Mouse (Mus musculus) midbrain, embryonic 13.5 days (tissue): Measurements from ENCODE around the gene Fastkd5. TPM values are rescaled to one million over a fixed set of nuclear protein-coding genes. Genes with fewer than 3 reads are reported as not detected.

Experiments used
- ATAC-seq: fragments of 200-750 bp; cut with Nextera tagmentation; 2 replicates; pipeline ENCODE4 v1.8.0; 2017; ENCODE audit warnings: mild to moderate bottlenecking, moderate TSS enrichment, moderate library complexity
- H3K27ac ChIP-seq: fragments of 300-500 bp; sonication (generic); 2 replicates; pipeline ENCODE4 v1.5.1; 2015; ENCODE audit warnings: inconsistent platforms, mild to moderate bottlenecking, moderate library complexity
- H3K27me3 ChIP-seq: fragments of 300-500 bp; sonication (generic); 2 replicates; pipeline ENCODE4 v1.6.1; 2015; ENCODE audit warnings: mild to moderate bottlenecking, inconsistent platforms
- H3K36me3 ChIP-seq: fragments of 300-500 bp; sonication (generic); 2 replicates; pipeline ENCODE4 v1.6.1; 2015; ENCODE audit warnings: mild to moderate bottlenecking, inconsistent platforms
- H3K4me1 ChIP-seq: fragments of 300-500 bp; sonication (generic); replicated peaks from 2 replicates; pipeline ENCODE4 v1.6.1; 2015; ENCODE audit warnings: inconsistent platforms
- H3K4me2 ChIP-seq: fragments of 300-500 bp; sonication (generic); replicated peaks from 2 replicates; pipeline ENCODE4 v1.6.1; 2015; ENCODE audit warnings: moderate library complexity, mild to moderate bottlenecking, inconsistent platforms
- H3K4me3 ChIP-seq: fragments of 300-500 bp; sonication (generic); replicated peaks from 2 replicates; pipeline ENCODE4 v1.5.1; 2015; ENCODE audit warnings: mild to moderate bottlenecking, inconsistent platforms
- H3K9ac ChIP-seq: fragments of 300-500 bp; sonication (generic); replicated peaks from 2 replicates; pipeline ENCODE4 v1.6.1; 2015; ENCODE audit warnings: mild to moderate bottlenecking, inconsistent platforms
- H3K9me3 ChIP-seq: fragments of 300-500 bp; sonication (generic); 2 replicates; pipeline ENCODE4 v1.6.1; 2016; ENCODE audit warnings: mild to moderate bottlenecking, inconsistent platforms
- WGBS: fragments of 180-500 bp; shearing (Covaris S2); methylation state at CpG from one replicate; pipeline ENCODE4 v1.1.7; 2015; 5-methylcytosine and 5-hydroxymethylcytosine counted together
- polyA plus RNA-seq: library from polyadenylated mRNA; unstranded; fragments of >200 nt; fragmentation: Nextera tagmentation; extraction: Ambion mirVana; gene quantifications from 2 replicates; pipeline ENCODE4 v1.2.1, GENCODE M21; 2015

Gene Fastkd5
- 13.8 and 13.9 TPM in 2 replicates for polyA plus RNA-seq

GRCm38 (mm10) chr2:130629839-130630203 is at the start of gene Fastkd5, which contains the start of gene Ubox5:
Fastkd5 (minus strand) TSS chr2:130630027.
Ubox5 (minus strand) TSS chr2:130630038.
- under 1% methylated on average over 25 of the region's 25 CpGs for WGBS
- H3K36me3 ChIP-seq = peaks cover 20% of the 10 kb centered on the region
- peak; percentile 89 for ATAC-seq
- peak within 1 kb of the TSS; percentile 96 for H3K9ac ChIP-seq
- peak within 1 kb of the TSS; percentile 97 for H3K4me2 ChIP-seq
- no peaks in the 10 kb centered on the region for H3K9me3 ChIP-seq
- peak within 1 kb of the TSS; percentile 99 for H3K4me3 ChIP-seq
- peaks cover 35% of the 10 kb centered on the region for H3K4me1 ChIP-seq
- H3K27me3 ChIP-seq = peaks cover 29% of the 10 kb centered on the region
- peak within 1 kb of the TSS; percentile 62 for H3K27ac ChIP-seq

GRCm38 (mm10) chr2:130679154-130679553 is 49.3 kb upstream of the Fastkd5 start:
- no peak overlapping the region for H3K27ac ChIP-seq
- H3K4me1 ChIP-seq = no peaks in the 10 kb centered on the region
- H3K4me2 ChIP-seq = no peak overlapping the region
- no peak for ATAC-seq
- peaks cover 98% of the 10 kb centered on the region for H3K36me3 ChIP-seq
- H3K9ac ChIP-seq = no peak overlapping the region
- no peaks in the 10 kb centered on the region for H3K27me3 ChIP-seq
- H3K4me3 ChIP-seq = no peak overlapping the region
- no peaks in the 10 kb centered on the region for H3K9me3 ChIP-seq
- 96% methylated on average over 12 of the region's 12 CpGs for WGBS

GRCm38 (mm10) chr2:130677211-130677610 is 47.4 kb upstream of the Fastkd5 start:
- H3K27me3 ChIP-seq = no peaks in the 10 kb centered on the region
- H3K9me3 ChIP-seq = no peaks in the 10 kb centered on the region
- no peak for ATAC-seq
- H3K4me1 ChIP-seq = no peaks in the 10 kb centered on the region
- 95% methylated on average over 10 of the region's 10 CpGs for WGBS
- no peak overlapping the region for H3K27ac ChIP-seq
- H3K4me3 ChIP-seq = no peak overlapping the region
- no peak overlapping the region for H3K4me2 ChIP-seq
- H3K9ac ChIP-seq = no peak overlapping the region
- peaks cover 97% of the 10 kb centered on the region for H3K36me3 ChIP-seq

GRCm38 (mm10) chr2:130667559-130667958 is 37.7 kb upstream of the Fastkd5 start, which contains the start of gene Itpa:
Itpa (plus strand) TSS chr2:130667610.
- Histone ChIP-seq H3K4me3 (peak within 1 kb of the TSS; percentile 76), H3K4me2 (peak within 1 kb of the TSS; percentile 94), H3K9ac (peak within 1 kb of the TSS; percentile 82), H3K4me1 (peaks cover 34% of the 10 kb centered on the region), H3K27me3 (no peaks in the 10 kb centered on the region), H3K9me3 (no peaks in the 10 kb centered on the region), H3K27ac (peak within 1 kb of the TSS; percentile 91), H3K36me3 (peaks cover 13% of the 10 kb centered on the region)
- WGBS = under 1% methylated on average over 31 of the region's 31 CpGs
- ATAC-seq = peak; percentile 76

- under 1% methylated on average over 40 of the region's 40 CpGs for WGBS
- peak within 1 kb of the TSS; percentile 73 for H3K4me2 ChIP-seq
- peaks cover 36% of the 10 kb centered on the region for H3K4me1 ChIP-seq
- peak; percentile 98 for ATAC-seq
- H3K4me3 ChIP-seq = peak within 1 kb of the TSS; percentile 60
- peak within 1 kb of the TSS; percentile 81 for H3K9ac ChIP-seq
- H3K36me3 ChIP-seq = peaks cover 22% of the 10 kb centered on the region
- H3K27me3 ChIP-seq = no peaks in the 10 kb centered on the region
- peak within 1 kb of the TSS; percentile 98 for H3K27ac ChIP-seq
- H3K9me3 ChIP-seq = no peaks in the 10 kb centered on the region
Observed at GRCm38 (mm10) chr2:130664102-130664701, 34.4 kb upstream of the Fastkd5 start, which contains the start of gene Ddrgk1. Ddrgk1 (minus strand) TSS chr2:130664659.

- H3K4me1 ChIP-seq = peaks cover 29% of the 10 kb centered on the region
- no peak for ATAC-seq
Observed at GRCm38 (mm10) chr2:130663342-130663741, 33.5 kb upstream of the Fastkd5 start.

GRCm38 (mm10) chr2:130658530-130658929 is 28.7 kb upstream of the Fastkd5 start:
- Histone ChIP-seq H3K27me3 (no peaks in the 10 kb centered on the region), H3K9me3 (no peaks in the 10 kb centered on the region), H3K36me3 (peaks cover 77% of the 10 kb centered on the region), H3K4me1 (peaks cover 18% of the 10 kb centered on the region), H3K9ac (no peak overlapping the region), H3K27ac (no peak overlapping the region), H3K4me2 (no peak overlapping the region), H3K4me3 (no peak overlapping the region)
- 96% methylated on average over 10 of the region's 10 CpGs for WGBS
- no peak for ATAC-seq

More at GRCm38 (mm10) chr2:130663342-130663741, 33.5 kb upstream of the Fastkd5 start:
- 87% methylated on average over 11 of the region's 11 CpGs for WGBS
- no peaks in the 10 kb centered on the region for H3K27me3 ChIP-seq
- H3K36me3 ChIP-seq = peaks cover 31% of the 10 kb centered on the region
- H3K4me3 ChIP-seq = peak overlapping the region; percentile 60
- H3K27ac ChIP-seq = peak overlapping the region; percentile 98
- H3K4me2 ChIP-seq = peak overlapping the region; percentile 73
- peak overlapping the region; percentile 81 for H3K9ac ChIP-seq
- H3K9me3 ChIP-seq = no peaks in the 10 kb centered on the region

GRCm38 (mm10) chr2:130657541-130657940 is 27.7 kb upstream of the Fastkd5 start:
- H3K27ac ChIP-seq = no peak overlapping the region
- no peak overlapping the region for H3K4me2 ChIP-seq
- no peak for ATAC-seq
- no peaks in the 10 kb centered on the region for H3K9me3 ChIP-seq
- peaks cover 87% of the 10 kb centered on the region for H3K36me3 ChIP-seq
- H3K9ac ChIP-seq = no peak overlapping the region
- no peak overlapping the region for H3K4me3 ChIP-seq
- peaks cover 9% of the 10 kb centered on the region for H3K4me1 ChIP-seq
- 88% methylated on average over 6 of the region's 6 CpGs for WGBS
- no peaks in the 10 kb centered on the region for H3K27me3 ChIP-seq

- ATAC-seq = no peak
- no peaks in the 10 kb centered on the region for H3K4me1 ChIP-seq
- H3K27ac ChIP-seq = no peak overlapping the region
- no peak overlapping the region for H3K9ac ChIP-seq
- no peaks in the 10 kb centered on the region for H3K9me3 ChIP-seq
- H3K4me2 ChIP-seq = no peak overlapping the region
- WGBS = 91% methylated on average over 9 of the region's 9 CpGs
- H3K27me3 ChIP-seq = no peaks in the 10 kb centered on the region
- peaks cover 81% of the 10 kb centered on the region for H3K36me3 ChIP-seq
- H3K4me3 ChIP-seq = no peak overlapping the region
Observed at GRCm38 (mm10) chr2:130656536-130656935, 26.7 kb upstream of the Fastkd5 start.

GRCm38 (mm10) chr2:130655660-130656339 is 26.0 kb upstream of the Fastkd5 start:
- no peak overlapping the region for H3K27ac ChIP-seq
- H3K9me3 ChIP-seq = no peaks in the 10 kb centered on the region
- no peak overlapping the region for H3K4me3 ChIP-seq
- H3K4me1 ChIP-seq = no peaks in the 10 kb centered on the region
- H3K27me3 ChIP-seq = no peaks in the 10 kb centered on the region
- ATAC-seq = no peak
- H3K9ac ChIP-seq = no peak overlapping the region
- H3K36me3 ChIP-seq = peaks cover 80% of the 10 kb centered on the region
- 94% methylated on average over 6 of the region's 6 CpGs for WGBS
- H3K4me2 ChIP-seq = no peak overlapping the region

GRCm38 (mm10) chr2:130653760-130654159 is 23.9 kb upstream of the Fastkd5 start:
- Histone ChIP-seq H3K27me3 (no peaks in the 10 kb centered on the region), H3K4me1 (no peaks in the 10 kb centered on the region), H3K9ac (no peak overlapping the region), H3K9me3 (no peaks in the 10 kb centered on the region), H3K4me2 (no peak overlapping the region), H3K27ac (no peak overlapping the region), H3K4me3 (no peak overlapping the region), H3K36me3 (peaks cover 84% of the 10 kb centered on the region)
- 95% methylated on average over 1 of the region's 1 CpGs for WGBS
- ATAC-seq = no peak

- 94% methylated on average over 2 of the region's 2 CpGs for WGBS
- Histone ChIP-seq H3K4me2 (no peak overlapping the region), H3K9me3 (no peaks in the 10 kb centered on the region), H3K27ac (no peak overlapping the region), H3K36me3 (peaks cover 80% of the 10 kb centered on the region), H3K4me3 (no peak overlapping the region), H3K4me1 (no peaks in the 10 kb centered on the region), H3K27me3 (no peaks in the 10 kb centered on the region), H3K9ac (no peak overlapping the region)
- no peak for ATAC-seq
Observed at GRCm38 (mm10) chr2:130653303-130653702, 23.5 kb upstream of the Fastkd5 start.
